22 mouse cellular contexts compared by ENCODE assay signal in the genomic region with DNA sequence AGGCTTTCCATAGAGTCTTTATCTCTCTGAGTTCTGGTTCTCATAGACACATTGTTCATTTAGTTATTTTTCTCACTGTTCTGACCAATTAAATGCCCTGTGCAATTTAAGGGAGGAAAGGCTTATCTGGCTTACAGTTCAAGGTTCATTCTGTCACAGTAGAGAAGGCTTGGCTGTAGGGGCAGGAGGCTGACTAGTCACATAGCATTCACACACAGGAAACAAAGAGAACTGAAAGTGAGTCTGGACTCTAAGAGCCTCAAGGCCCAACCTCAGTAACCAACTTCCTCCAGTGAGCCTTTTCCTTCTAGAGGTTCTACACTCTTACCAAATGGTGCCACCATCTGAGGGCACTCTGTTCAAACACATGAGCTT. TPM values are rescaled to one million over a fixed set of nuclear protein-coding genes. Genes with fewer than 3 reads are reported as not detected.
DNase-seq lines count a peak whose midpoint lies in the region; TF ChIP-seq lines count a peak whose summit lies in the region.
"Had no signal": no experiment of that assay in that cellular context is flagged by ENCODE, and none has a peak within 500 bp of the region (broad histone marks: within the 10 kb centered on the region; RNA-seq: fewer than 3 reads in every experiment).

No protein-coding gene starts in this region.

- H3K4me3 ChIP-seq in kidney, adult 2 months (ENCODE audit: insufficient read depth, low read depth, low read length) = no peak overlapping the region
- H3K4me3 ChIP-seq in limb, embryonic 10.5 days = no peak overlapping the region
- H3K4me3 ChIP-seq: embryonic facial prominence, embryonic 12.5 days; forebrain, embryonic 15.5 days; heart, embryonic 10.5 days; heart, embryonic 15.5 days; hindbrain, embryonic 15.5 days had no signal

- H3K36me3 ChIP-seq in kidney, adult 2 months (ENCODE audit: control insufficient read depth, insufficient read depth, low read length) = no peaks in the 10 kb centered on the region
- no peaks in the 10 kb centered on the region for H3K36me3 ChIP-seq in limb, embryonic 10.5 days
- H3K36me3 ChIP-seq: embryonic facial prominence, embryonic 12.5 days; forebrain, embryonic 15.5 days; heart, embryonic 10.5 days; heart, embryonic 15.5 days; hindbrain, embryonic 15.5 days had no signal

- no peak overlapping the region; the same call in 1 of the 2 replicates for H3K27ac ChIP-seq in kidney, adult 2 months (ENCODE audit: insufficient read depth, low read depth, low read length)
- no peak overlapping the region for H3K27ac ChIP-seq in limb, embryonic 10.5 days
- H3K27ac ChIP-seq: embryonic facial prominence, embryonic 12.5 days; forebrain, embryonic 15.5 days; heart, embryonic 10.5 days; heart, embryonic 15.5 days; hindbrain, embryonic 15.5 days had no signal

- TF ChIP-seq POLR2A in kidney, adult 2 months (IDR thresholded peaks at IDR 0.05; ENCODE audit: low read depth, low read length) = no peak

- intact Hi-C loops in left cerebral cortex, postnatal 4 days (cut with DNase I) = no loop called here

- no peaks in the 10 kb centered on the region for H3K9me3 ChIP-seq in limb, embryonic 10.5 days (replicated peaks)
- H3K9me3 ChIP-seq: embryonic facial prominence, embryonic 12.5 days; forebrain, embryonic 15.5 days; heart, embryonic 10.5 days; heart, embryonic 15.5 days; hindbrain, embryonic 15.5 days had no signal

- peaks cover 14% of the 10 kb centered on the region; the same call in 1 of the 2 replicates for H3K4me1 ChIP-seq in kidney, adult 2 months (ENCODE audit: control insufficient read depth, insufficient read depth, low read length)
- peaks cover 10% of the 10 kb centered on the region for H3K4me1 ChIP-seq in limb, embryonic 10.5 days
- H3K4me1 ChIP-seq: embryonic facial prominence, embryonic 12.5 days; heart, embryonic 10.5 days; heart, embryonic 15.5 days; hindbrain, embryonic 15.5 days had no signal

- DNase-seq in kidney, adult 2 months = peak; percentile 55
- no peak for DNase-seq in kidney, postnatal 36 days
- peak; percentile 1 for DNase-seq in 416B (ENCODE audit: low read depth)
- DNase-seq in induced T-regulatory cell, adult 2 months (ENCODE audit: low read depth) = peak; percentile 37
- peak; percentile 18 for DNase-seq in limb, embryonic 10.5 days (ENCODE audit: low spot score)
- DNase-seq in cerebellum, adult 9-11 months = no peak
- no peak for DNase-seq in cerebellum, adult 11-12 months
- DNase-seq in left cerebral cortex, postnatal 4 days = no peak
- DNase-seq: adrenal gland, adult 2 months; adrenal gland, postnatal 25 days; cerebellum, adult 2 months; cerebellum, postnatal 14 days; heart, adult 18-20 months; heart, postnatal 14 days had no signal

- no peaks in the 10 kb centered on the region for H3K27me3 ChIP-seq in kidney, adult 2 months (replicated peaks; ENCODE audit: control insufficient read depth, insufficient read depth, low read length)
- H3K27me3 ChIP-seq in limb, embryonic 10.5 days (ENCODE audit: low read depth, poor library complexity, severe bottlenecking) = no peaks in the 10 kb centered on the region
- H3K27me3 ChIP-seq: embryonic facial prominence, embryonic 12.5 days; forebrain, embryonic 15.5 days; heart, embryonic 15.5 days; hindbrain, embryonic 15.5 days; Patski had no signal

- no peak for TF ChIP-seq CTCF in kidney, adult 2 months (conservative IDR thresholded peaks at IDR 0.05; ENCODE audit: insufficient read depth, insufficient read length, low read depth, low read length)

RNA-seq across cellular contexts. Expression of a gene that starts 11.3 kb away (rescaled TPM):
- polyA plus RNA-seq in kidney, adult 2 months (2012; rRNA removed) = 15.3 and 16.4 TPM in 2 replicates
- 14.4 and 18.4 TPM in 2 replicates for polyA plus RNA-seq in limb, embryonic 10.5 days (2016; fragmentation: Nextera tagmentation; extraction: Ambion mirVana)
- 100 to 1,000 TPM; 209 to 210 TPM for total RNA-seq in left cerebral cortex, postnatal 4 days (2021)
- total RNA-seq: common myeloid progenitor, adult 5-6 weeks; hematopoietic stem cell, adult 5-6 weeks had no signal

Comparison
In these comparisons a context has a peak if more than half of its experiments do, and no peak if none do; other contexts are left out.
1. DNase-seq: peak in kidney, adult 2 months (single experiment), 416B (single experiment), induced T-regulatory cell, adult 2 months (single experiment) and limb, embryonic 10.5 days (single experiment); none in kidney, postnatal 36 days (0 of 2), cerebellum, adult 9-11 months (single experiment), cerebellum, adult 11-12 months (single experiment) and left cerebral cortex, postnatal 4 days (single experiment).